Mouse (Mus musculus) spleen, postnatal 0 days (tissue): ENCODE measurements around the gene Soat2. TPM values are rescaled to one million over a fixed set of nuclear protein-coding genes. Genes with fewer than 3 reads are reported as not detected.

Experiments used
- polyA plus RNA-seq: library from polyadenylated mRNA; unstranded; fragments of >200 nt; fragmentation: Nextera tagmentation; extraction: Ambion mirVana; gene quantifications from 2 replicates; pipeline ENCODE4 v1.2.1, GENCODE M21; 2015

The Soat2 gene
- polyA plus RNA-seq, result 3.5 and 3.6 TPM in 2 replicates

DNA sequence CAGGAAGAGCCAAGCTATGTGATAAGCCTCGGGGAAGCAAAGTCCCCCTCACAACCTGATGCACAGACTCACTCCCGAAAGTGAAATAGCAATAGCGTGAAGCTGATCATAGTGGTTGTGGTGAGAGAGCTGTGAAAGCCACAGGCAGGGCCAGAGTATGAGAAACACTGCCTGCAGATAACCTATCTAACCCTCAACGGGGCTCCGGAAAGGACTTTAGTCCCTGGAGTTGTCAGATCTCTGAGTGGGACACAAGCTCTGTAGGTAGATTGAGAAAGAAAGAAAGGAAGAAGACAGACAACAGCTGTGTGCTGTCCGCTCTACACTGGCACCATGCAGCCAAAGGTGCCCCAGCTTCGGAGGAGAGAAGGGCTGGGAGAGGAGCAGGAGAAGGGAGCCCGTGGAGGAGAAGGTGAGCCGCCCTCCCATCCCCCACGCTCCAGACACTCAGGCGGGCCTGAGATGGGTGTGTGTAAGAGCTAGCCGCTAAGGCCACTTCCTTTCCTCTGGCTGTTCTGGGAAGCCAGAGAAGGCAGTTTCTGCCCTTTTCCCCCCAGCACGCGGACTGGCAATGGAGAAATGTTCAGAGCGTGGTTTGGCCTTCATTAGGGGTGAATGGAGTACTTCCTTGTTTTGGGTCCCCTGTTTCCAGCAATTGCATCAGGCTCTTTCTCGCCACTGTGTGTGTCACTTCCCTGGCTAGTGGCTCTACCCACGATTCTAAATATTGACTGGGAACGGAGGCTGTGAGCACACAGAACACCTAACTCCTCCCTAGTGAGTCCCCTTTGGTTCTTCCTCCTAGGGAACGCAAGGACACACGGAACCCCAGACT lies at the start of gene Soat2:
Gene Soat2, plus strand, starts transcription at position 226 of the 835 bp plus-strand sequence.

DNA sequence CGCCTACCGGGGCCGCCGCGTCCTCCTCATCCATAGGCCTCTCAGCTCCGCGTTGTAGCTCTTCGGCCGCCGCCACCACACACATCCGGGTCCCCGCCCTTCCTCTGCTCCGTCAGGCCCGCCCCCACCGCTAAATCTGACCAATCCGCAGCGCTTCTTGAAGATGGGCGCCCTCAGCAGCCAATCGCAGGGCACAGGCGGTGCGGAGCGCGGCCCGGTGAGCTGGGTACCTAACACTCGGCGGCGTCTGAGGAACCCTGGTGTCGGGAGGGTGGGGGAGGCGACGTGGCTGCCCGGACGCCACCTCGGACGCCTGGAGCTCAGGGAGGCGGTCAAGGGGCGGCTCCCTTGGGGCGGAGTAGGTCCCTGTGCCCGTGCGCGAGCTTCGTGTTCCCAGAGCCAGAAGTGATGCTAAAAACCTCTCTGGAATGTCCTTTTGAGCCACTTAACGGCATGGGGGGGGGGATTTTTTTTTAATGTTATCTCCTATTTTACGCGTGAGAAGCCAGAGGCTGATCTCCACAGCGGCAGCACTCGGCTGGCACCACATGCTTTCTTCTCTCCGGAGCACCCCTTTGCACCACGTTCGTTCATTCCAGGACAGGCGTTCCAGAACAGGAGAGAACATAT lies 14.1 kb upstream of the Soat2 start, which contains the start of gene Spryd3:
Gene Spryd3, minus strand, starts transcription at position 106 of the 630 bp plus-strand sequence.

DNA sequence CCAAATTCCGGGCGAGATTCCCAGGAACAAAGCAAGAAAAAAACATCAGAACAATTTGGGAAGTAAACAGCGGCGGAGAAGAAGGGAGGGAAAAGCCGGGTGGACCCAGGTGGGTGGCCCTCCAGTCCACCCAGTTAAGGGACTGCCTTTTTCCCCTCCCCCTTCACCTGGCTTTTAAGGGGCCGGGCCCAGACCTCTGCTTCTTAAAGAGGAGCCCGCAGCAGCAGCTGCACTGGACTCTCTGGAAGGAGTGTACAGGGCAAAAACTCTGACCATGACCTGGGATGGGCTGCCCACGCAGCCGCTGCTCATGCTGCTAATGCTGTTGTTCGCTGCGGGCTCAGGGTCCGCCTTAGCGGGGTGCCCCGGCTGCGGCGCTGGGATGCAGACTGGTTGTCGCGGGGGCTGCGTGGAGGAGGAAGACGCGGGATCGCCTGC lies 6.0 kb upstream of the Soat2 start, which contains the start of gene Igfbp6:
Gene Igfbp6, plus strand, starts transcription at position 89 of the 438 bp plus-strand sequence.

DNA sequence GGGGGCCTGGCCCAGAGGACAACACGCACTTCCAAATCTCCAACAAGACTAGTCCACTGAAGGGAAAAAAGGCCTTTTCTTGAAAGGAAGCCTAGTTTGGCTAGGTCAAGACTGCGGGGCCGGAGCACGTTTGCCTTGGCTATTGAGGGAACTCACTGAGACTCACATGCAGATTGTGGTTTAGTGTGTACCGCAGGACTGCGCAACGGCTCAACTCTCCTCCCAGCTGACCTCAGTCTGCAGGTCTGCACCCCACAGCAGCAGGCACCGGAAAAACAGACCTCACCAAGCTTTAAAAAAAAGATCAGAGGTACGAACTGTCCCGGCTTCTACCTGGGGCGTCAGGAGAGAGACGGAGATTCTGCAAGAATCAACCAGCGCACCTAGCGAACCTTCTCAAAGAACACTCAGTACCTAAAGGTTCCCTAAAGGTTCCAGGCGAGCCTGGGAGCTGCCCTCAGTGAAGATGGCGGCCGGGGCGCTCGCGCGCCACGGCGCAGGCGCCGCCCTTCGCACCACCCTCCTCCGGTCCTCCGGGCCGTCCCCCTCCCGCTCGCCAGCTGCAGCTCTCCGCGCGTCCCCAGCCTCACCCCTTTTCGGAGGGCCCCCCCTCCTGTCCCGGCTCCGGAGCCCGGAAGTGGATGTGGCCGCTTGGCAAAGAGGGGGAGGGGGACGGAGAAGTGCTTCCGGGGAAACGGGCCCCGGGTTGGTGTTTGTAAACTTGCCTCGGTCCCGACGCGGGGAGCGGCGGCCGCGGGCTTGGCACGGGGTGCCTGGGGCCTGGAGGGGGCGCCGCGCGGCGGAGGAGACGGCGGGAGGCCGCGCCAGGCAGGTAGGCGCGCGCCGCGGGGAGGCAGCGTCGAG lies 52.9 kb downstream of the Soat2 start, which contains the start of gene Zfp740:
Gene Zfp740, plus strand, starts transcription at position 279 of the 864 bp plus-strand sequence.

DNA sequence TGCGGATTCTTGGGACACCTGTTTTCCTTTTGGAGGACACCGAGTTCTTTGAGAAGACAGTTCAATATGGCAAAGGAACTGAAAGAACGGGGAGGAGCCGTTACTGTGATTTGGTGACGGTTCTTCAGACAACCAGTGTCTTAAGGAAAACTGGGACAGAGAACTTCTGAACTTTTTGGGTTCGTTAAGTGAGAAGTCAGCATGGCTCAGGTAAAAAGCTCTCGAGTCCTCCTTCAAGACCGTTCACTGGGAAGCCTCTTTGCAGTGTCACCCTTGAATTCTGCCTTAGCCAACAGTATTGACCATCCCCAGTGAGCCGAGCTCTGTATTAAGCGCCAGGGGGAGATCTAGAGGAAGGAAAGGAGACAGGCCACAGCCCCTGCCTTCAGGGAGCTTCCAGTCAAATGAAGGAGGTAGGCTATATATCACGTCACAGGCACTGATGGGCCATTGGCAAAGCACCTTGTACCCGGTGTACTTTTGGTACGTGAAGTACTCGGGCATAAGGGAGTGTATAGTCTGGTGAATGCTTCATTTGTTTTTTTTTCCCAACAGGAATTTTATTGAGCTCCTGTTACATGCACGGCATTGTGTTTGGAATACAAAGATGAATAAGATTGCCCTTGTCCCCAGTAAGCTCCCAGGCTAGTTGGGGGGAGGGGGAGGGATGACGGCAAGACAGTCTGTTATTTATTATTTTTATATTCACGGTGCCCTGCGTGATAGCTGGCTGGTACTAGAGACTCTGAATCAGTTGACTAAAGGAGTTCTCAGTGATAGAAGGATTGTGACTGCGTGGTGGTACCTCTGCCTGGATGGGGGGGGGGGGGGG lies 54.6 kb downstream of the Soat2 start, which contains the start of gene Csad:
Gene Csad, minus strand, starts transcription at position 51 of the 832 bp plus-strand sequence.

Other genes starting within 250 kb of the Soat2 start
- 0.59 and 1.5 TPM in 2 replicates for gene Krt4, start 225.8 kb upstream of the Soat2 start, polyA plus RNA-seq
- 0.12 and 0.16 TPM in 2 replicates for gene Krt79, start 210.2 kb upstream of the Soat2 start, polyA plus RNA-seq
- gene Krt78, start 196.2 kb upstream of the Soat2 start, polyA plus RNA-seq, result not detected in 2 replicates
- 9.5 and 10.6 TPM in 2 replicates for gene Krt8, start 146.0 kb upstream of the Soat2 start, polyA plus RNA-seq
- gene Krt18, start 122.3 kb upstream of the Soat2 start, polyA plus RNA-seq, result 6.5 and 7.8 TPM in 2 replicates
- gene Eif4b, start 76.8 kb upstream of the Soat2 start, polyA plus RNA-seq, result 65.4 and 69.7 TPM in 2 replicates
- 12.3 and 17.0 TPM in 2 replicates for gene Tns2, start 50.1 kb upstream of the Soat2 start, polyA plus RNA-seq
- gene Spryd3, start 14.3 kb upstream of the Soat2 start, polyA plus RNA-seq, result 12.9 and 13.5 TPM in 2 replicates
- 38.6 and 49.8 TPM in 2 replicates for gene Igfbp6, start 6.2 kb upstream of the Soat2 start, polyA plus RNA-seq
- gene Zfp740, start 52.7 kb downstream of the Soat2 start, polyA plus RNA-seq, result 22.1 and 24.1 TPM in 2 replicates
- 19.8 and 23.5 TPM in 2 replicates for gene Csad, start 54.2 kb downstream of the Soat2 start, polyA plus RNA-seq
- 26.2 and 29.5 TPM in 2 replicates for gene Itgb7, start 81.4 kb downstream of the Soat2 start, polyA plus RNA-seq
- 6.2 and 8.1 TPM in 2 replicates for gene Rarg, start 107.0 kb downstream of the Soat2 start, polyA plus RNA-seq
- 0.05 TPM in 1 of 2 replicates, not detected in the other for gene Gm9918, start 120.0 kb downstream of the Soat2 start, polyA plus RNA-seq
- 33.1 and 39.4 TPM in 2 replicates for gene Mfsd5, start 128.9 kb downstream of the Soat2 start, polyA plus RNA-seq
- 21.9 and 25.0 TPM in 2 replicates for gene Espl1, start 145.7 kb downstream of the Soat2 start, polyA plus RNA-seq
- gene Pfdn5, start 175.6 kb downstream of the Soat2 start, polyA plus RNA-seq, result 257 and 291 TPM in 2 replicates
- 53.5 and 57.2 TPM in 2 replicates for gene Myg1, start 181.2 kb downstream of the Soat2 start, polyA plus RNA-seq
- gene Aaas, start 200.2 kb downstream of the Soat2 start, polyA plus RNA-seq, result 43.7 and 44.0 TPM in 2 replicates
- not detected in 2 replicates for gene Sp7, start 216.7 kb downstream of the Soat2 start, polyA plus RNA-seq